Mouse (Mus musculus) 416B (cell line): ENCODE results near the gene Sesn1.
"Not testable (repeated sequence)": the region's sequence is repeated elsewhere in the genome, so short reads cannot be mapped to it uniquely, and the experiment has no call there.

Experiments used
- DNase-seq: peaks from one replicate; pipeline ENCODE4 v3.0.0; 2011; ENCODE audit warnings: low read depth

The Sesn1 gene

DNA sequence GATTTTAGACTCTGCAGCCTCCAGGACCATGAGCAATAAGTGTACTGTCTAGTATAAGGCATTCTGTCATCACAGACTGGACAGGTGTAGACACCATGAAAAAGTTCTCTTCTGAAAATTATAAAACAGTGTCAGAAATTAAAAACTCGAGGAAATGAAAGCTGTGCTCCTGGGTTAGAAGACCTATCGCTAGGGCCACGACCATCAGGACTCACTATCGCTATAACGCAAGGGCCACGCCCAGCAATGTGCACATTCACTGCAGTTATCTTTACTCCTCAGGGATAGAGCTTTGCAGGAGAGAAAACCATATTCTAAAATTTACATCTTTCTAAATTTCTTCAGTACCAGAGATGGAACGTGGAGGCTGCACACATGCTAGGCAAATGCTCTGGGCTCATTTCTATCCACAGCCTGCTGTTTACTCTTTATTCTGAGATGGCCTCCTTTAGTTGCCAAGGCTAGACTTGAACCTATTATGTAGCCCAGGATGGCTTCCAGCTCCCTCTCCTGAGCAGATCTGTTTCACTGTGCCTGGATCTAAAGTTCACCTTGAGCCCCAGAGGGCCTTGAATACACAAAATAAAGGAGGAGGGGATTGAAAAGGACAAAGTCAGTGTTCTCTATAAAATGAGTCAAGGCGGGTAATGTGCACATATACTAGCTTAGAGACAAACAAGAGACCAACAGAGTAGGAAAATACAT is 102.7 kb downstream of the Sesn1 start:
- no peak for DNase-seq

DNA sequence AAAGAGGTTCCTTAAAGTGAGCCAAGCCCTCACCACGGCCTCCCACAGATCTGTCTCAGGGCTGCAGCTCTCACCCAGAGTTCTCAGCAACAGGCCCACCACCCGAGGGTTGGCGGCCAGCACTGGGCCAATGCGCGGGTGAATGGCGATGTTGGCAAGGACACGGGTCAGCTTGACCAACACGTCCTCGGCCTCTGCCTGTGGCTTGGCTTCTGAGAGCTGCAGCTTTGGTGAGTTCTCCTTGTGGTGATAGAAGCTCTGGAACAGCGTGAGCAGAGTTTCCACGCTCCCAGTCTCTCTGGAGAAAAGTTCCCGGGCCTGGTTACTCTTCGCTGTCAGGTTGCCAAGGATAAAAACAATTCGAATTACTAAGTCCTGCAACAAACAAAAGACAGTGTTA is 117.0 kb downstream of the Sesn1 start:
- no peak for DNase-seq

DNA sequence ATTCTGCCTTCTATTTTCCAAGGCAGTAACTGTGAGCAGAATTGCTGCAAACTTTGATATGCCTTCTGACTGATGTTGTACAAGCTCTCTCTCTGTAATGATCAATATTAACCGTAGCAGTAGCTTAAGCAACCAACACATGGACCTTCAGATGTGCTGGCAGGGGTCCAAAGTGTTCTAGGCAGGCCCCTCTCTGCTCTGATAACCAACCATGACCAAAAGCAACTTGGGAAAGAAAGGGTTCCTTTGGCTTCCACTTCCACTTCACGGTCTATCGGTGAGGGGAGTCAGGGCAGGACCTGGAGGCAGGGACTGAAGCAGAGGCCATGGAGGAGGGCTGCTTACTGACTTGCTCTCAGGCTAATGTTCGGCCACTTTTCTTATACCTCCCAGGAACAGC is 121.2 kb downstream of the Sesn1 start:
- no peak for DNase-seq

DNA sequence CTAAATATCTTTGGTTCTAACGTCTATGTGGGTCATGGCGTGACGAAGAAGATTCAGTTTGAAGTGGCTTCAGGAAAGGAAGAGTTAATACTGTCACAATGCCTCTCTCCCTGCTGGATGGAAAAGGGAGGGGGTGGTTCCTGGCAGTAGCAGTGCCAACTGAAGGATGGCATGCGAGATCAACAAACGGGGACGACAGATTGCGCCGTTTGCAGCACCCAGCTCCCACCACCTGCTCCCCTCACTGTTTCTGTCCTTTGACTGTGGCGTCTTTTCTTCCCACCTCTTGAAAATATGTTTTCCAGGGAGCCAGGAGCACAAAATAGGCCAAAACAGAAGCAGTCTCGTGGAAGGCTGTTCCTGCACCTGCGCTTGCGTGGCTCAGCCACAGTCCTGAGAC is 122.2 kb downstream of the Sesn1 start:
- no peak for DNase-seq

DNA sequence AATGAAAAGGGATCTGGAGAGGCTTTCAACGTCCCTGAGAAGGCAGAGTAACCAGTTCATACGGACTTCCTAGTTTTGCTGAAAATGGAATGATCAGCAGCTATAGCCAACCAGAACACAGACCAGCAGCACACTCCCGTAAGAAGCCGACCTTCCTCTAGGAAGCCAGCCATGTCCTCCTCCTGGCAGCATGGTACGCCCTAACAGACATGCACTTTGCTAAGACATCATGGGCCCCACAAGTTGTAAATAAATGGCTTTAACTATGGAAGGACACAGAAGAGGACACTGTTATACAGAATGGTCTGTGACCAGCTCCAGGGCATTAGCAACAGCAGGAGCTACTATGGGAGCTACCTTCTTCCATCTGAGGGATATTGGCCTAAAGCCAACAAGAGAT is 123.2 kb downstream of the Sesn1 start:
- DNase-seq = no peak

DNA sequence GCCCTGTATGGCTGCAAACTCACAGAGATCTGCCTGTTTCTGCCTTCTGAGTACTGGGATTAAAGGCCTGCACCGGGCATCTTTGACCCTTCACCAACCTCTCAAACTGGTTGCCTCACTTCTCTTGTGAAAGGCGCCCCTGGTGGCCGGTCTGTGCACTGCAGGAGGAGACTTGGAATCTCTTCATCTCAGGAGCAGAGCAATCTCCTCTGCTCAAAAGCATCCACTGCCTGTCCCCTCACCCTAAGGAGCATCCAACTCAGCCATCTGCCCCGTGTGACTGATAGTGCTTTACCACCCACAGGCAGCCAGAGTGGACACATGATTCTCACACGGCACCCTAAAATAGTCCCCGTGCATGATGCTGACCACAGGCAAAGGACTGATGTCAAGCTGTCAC is 123.8 kb downstream of the Sesn1 start:
- peak; percentile 29 for DNase-seq

DNA sequence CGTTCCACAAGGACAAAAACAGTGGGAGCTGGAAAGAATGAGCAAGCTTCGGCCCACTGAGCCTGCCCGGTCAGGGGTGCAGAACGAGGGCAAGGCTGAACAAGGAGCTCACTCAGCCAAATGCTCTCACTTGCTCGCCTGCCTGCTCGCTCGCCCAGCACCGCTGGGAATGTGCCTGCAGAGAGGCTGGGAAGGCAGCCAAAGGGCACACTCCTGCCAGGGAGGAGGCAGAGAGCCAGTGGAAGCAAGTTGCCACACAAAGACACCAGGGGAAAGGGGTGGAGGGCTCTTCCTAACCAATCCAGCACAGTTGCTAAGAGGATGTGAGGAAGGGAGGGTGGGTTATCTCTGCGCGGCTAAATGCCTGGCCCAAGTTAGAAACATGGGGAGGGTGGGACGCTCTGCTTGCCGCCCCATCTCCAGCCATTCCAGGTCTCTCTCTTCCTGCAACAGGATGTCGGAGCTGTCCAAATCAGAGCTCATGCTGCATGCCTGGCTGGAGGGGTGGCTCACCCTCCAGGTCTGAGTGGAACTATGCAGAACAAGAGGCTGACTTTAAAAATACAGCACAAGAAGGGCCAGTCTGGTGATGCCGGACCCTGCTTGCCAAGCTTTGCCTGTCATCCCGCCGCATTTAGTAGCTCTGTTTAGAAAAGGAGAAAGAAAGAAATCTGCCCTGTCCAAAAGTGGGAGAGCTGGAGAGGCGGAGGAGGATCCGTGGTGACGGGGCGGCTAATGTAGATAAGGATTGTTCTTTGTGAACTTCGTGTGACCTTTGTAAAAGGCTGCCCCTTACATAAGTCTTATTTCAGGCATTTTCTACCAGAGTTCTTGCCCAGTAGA is 125.1 kb downstream of the Sesn1 start:
- no peak for DNase-seq

DNA sequence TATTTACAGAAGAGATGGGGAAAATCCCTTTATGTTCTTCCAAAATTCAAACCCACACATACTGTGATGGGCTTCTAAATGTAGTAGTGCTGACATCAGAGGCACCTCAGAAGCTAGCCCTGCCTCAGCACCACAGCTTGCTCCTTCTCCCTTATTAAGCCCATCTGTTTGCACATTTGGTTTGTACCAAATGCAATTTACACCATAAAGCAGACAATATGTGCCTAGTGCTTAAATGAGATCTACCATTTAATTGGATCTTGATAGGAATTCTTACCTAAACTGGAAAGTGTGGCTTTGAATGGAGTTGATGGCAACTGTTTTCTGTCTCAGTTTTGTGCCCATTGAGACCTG is 125.7 kb downstream of the Sesn1 start:
- no peak for DNase-seq

DNA sequence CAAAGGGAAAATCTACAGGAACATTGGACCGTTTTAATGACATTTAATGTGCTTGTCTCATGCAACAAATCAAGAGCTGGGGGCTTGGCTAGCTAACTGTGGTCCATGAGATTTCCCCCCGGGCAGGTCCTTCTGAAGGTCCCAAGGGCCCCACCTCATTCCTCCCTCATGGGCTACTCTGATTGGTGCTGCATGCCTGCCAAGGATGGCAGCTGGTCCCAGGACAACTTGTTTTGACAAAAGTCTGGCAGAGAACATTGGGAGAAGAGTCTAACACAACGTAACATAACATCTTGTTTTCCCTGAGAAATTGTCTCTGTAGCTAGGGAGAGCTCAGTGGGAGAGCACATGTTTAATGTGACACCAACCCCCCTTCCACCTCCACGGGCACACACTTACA is 126.4 kb downstream of the Sesn1 start:
- no peak for DNase-seq

DNA sequence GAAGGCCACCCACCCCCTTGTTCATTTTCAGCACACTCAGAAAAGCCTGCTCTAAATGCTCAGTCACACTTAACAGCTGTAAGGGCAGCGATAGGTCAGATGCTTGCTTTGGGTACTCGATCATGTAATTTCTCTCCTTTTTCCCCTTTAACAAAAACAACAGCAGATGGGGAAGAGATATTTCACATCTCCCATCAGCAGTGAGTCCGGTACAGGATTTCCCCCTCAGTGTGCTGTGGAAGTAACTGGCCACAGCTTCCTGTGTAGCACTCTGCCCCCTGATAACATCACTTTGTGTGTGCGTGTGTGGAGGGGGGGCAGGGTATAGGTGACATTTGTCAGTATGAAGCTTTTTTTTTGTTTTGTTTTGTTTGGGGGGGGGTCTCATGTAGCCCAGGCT is 127.4 kb downstream of the Sesn1 start:
- peak; percentile 91 for DNase-seq

DNA sequence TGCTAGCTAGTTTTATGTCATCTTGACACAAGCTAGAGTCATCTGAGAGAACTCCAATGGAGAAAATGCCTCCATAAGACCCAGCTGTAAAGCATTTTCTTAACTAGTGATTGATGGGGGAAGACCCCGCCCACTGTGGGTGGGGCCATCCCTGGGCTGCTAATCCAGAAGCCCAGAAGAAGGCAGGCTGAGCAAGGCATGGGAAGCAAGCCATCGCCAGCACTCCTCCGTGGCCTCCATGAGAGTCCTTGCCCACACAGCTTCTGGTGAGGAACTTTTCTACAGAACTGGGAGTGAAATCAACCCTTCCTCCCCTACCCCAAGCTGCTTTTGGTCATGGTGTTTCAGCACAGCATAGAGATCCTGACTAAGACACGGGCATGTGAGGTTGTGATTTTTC is 129.4 kb downstream of the Sesn1 start:
- no peak for DNase-seq

DNA sequence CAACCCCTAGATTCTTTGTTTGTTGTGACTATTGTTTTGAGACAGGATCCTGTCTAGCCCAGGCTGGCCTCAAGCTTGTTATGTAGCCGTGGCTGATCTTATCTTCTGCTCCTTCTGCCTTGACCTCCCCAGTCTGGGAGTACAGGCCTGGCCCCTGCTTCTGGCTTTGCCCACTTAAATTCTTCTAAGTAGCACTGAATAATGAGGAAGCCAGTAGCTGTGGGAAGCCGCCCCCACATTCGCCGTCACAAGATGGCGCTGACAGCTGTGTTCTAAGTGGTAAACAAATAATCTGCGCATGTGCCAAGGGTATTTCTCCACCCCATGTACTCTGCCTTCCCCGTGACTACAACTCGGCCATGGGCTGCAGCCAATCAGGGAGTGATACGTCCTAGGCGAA is 142.6 kb downstream of the Sesn1 start:
- not testable (repeated sequence) for DNase-seq

DNA sequence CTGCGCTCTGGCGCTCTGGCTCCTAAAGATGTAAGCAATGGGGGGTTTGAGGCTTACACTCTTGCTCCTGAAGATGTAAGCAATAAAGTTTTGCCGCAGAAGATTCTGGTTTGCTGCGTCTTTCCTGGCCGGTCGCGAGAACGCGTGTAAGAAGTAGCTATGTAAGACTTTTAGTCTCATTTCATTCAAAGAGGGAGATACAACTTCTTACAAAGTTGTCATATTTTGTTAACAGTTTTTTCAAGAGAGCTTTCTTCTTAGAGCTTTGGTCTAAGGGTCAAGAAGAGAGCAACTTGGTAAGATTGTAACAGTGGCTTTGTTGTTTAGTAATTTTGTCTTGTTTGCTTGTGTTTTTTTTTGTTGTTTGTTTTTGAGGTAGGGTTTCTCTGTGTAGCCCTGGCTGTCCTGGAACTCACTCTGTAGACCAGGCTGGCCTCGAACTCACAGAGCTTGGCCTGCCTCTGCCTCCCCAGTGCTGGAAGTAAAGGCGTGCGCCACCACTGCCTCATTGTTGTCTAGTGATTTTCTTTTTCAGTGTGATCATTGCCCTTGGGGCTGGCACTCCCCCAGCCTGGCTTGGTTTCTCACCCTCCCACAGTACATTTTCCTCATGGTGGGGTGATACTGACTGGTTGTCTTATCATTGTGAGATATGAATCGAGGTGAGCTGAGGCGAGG is 143.3 kb downstream of the Sesn1 start:
- no peak for DNase-seq

DNA sequence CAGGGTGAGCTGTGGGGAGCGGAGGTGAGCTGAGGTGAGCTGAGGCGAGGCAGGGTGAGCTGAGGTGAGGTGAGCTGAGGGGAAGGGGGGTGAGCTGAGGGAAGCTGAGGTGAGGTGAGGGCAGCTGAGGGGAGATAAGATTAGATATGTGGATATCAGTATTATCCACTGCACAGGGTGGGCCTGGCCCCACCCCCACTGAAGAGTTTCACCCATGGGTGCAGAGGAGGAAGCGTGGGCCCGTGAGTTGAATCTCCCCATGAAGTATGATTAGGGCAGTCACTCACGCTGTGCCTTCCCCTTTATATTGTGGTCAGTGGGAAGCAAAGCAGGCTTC is 143.8 kb downstream of the Sesn1 start:
- no peak for DNase-seq

DNA sequence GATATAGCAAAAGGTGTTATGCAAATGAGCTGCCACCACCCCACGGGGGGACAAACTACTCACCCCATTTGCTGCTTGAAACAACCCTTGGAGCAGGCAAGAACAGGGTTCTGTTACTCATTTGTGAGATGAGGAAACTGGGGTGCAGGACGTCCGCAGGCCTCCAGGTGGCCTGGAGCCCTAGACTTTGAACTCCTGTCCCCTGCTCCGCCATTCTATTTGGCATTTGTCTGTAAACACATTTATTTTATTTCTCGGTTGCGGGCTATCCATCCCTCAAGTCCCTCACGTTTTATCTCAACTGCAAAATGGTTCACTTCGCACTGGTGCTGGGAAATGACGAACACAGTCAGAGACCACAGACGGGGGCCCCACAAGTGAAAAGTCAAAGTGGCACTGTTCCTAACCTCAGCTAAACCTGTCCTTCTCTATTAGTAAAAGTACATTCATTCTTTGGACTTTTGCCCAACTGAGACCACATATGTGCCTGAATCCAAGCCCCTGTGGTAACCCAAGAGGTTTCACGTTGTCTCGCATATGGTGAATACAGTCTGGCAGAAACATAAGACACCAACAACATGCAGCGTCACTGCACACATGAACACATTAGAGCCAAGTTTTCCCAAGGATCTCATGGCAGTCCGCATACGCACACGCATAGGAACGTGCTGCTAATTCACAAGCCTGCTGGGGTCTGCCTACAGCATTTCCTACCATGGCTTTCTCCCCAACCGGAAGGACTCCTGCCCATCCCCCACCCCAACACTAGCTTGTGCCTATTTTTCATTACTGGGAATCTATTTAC is 147.9 kb downstream of the Sesn1 start:
- peak; percentile 18 for DNase-seq
